Mouse (Mus musculus): ENCODE measurements around the gene Ssna1.

Gene Ssna1

GRCm38 (mm10) chr2:25271827-25272511 is at the start of gene Ssna1, which contains the start of gene Anapc2:
TSS of gene Ssna1 (minus strand) at chr2:25272438.
TSS of gene Anapc2 (plus strand) at chr2:25272478.
- DNase-seq = peak; percentile 97

- peak; percentile 46 for DNase-seq
These were observed 47.8 kb upstream of the Ssna1 start for GRCm38 (mm10) chr2:25320084-25320483.

GRCm38 (mm10) chr2:25318971-25319773 is 46.9 kb upstream of the Ssna1 start, which contains the start of gene Grin1:
TSS of gene Grin1 (minus strand) at chr2:25319187.
- peak; percentile 91 for DNase-seq

GRCm38 (mm10) chr2:25318119-25318966 is 46.1 kb upstream of the Ssna1 start:
- peak; percentile 79 for DNase-seq

- DNase-seq = no peak
These were observed 39.3 kb upstream of the Ssna1 start for GRCm38 (mm10) chr2:25311491-25311891.

GRCm38 (mm10) chr2:25310969-25311368 is 38.7 kb upstream of the Ssna1 start:
- DNase-seq = no peak

- DNase-seq = no peak
These were observed 37.9 kb upstream of the Ssna1 start for GRCm38 (mm10) chr2:25310180-25310579.

GRCm38 (mm10) chr2:25305587-25306359 is 33.5 kb upstream of the Ssna1 start:
- no peak for DNase-seq

GRCm38 (mm10) chr2:25304657-25305541 is 32.7 kb upstream of the Ssna1 start:
- DNase-seq = no peak

- DNase-seq = peak; percentile 92
These were observed 31.9 kb upstream of the Ssna1 start for GRCm38 (mm10) chr2:25303931-25304656.

- no peak for DNase-seq
These were observed 31.2 kb upstream of the Ssna1 start for GRCm38 (mm10) chr2:25303452-25303851.

GRCm38 (mm10) chr2:25298046-25298445 is 25.8 kb upstream of the Ssna1 start:
- peak; percentile 72 for DNase-seq

GRCm38 (mm10) chr2:25297093-25297492 is 24.9 kb upstream of the Ssna1 start:
- DNase-seq = peak; percentile 60

- peak; percentile 62 for DNase-seq
These were observed 21.5 kb upstream of the Ssna1 start for GRCm38 (mm10) chr2:25293706-25294105.

GRCm38 (mm10) chr2:25292856-25293255 is 20.6 kb upstream of the Ssna1 start:
- DNase-seq = peak; percentile 84

GRCm38 (mm10) chr2:25292054-25292544 is 19.9 kb upstream of the Ssna1 start:
- DNase-seq = peak; percentile 55

- peak; percentile 66 for DNase-seq
These were observed 19.2 kb upstream of the Ssna1 start for GRCm38 (mm10) chr2:25291184-25292053.

GRCm38 (mm10) chr2:25290816-25291130 is 18.5 kb upstream of the Ssna1 start:
- peak; percentile 80 for DNase-seq

- DNase-seq = peak; percentile 80
These were observed 18.0 kb upstream of the Ssna1 start for GRCm38 (mm10) chr2:25290101-25290815.
